Mouse (Mus musculus) kidney, embryonic 16.5 days (tissue): ENCODE data around the gene Bmpr2. TPM values are rescaled to one million over a fixed set of nuclear protein-coding genes. Genes with fewer than 3 reads are reported as not detected.
A peak's percentile ranks its signal among the peaks of the same experiment; 100 is the strongest.

ENCODE experiments used
- ATAC-seq: fragments of 200-750 bp; cut with Nextera tagmentation; 2 replicates; pipeline ENCODE4 v1.8.0; 2017; ENCODE audit warnings: moderate TSS enrichment; ENCODE audit not compliant: low FRiP score, low TSS enrichment
- H3K27ac ChIP-seq: fragments of 300-500 bp; sonication (generic); 2 replicates; pipeline ENCODE4 v1.5.1; 2014; ENCODE audit warnings: low read length
- H3K27me3 ChIP-seq: fragments of 300-500 bp; sonication (generic); 2 replicates; pipeline ENCODE4 v1.6.1; 2014; ENCODE audit warnings: low read length, control low read depth, mixed read lengths; ENCODE audit not compliant: insufficient read depth
- H3K36me3 ChIP-seq: fragments of 300-500 bp; sonication (generic); 2 replicates; pipeline ENCODE4 v1.6.1; 2014; ENCODE audit warnings: low read length, control low read depth, mixed read lengths; ENCODE audit not compliant: insufficient read depth
- H3K4me1 ChIP-seq: fragments of 300-500 bp; sonication (generic); 2 replicates; pipeline ENCODE4 v1.6.1; 2014; ENCODE audit warnings: low read length, control low read depth, mixed read lengths; ENCODE audit not compliant: insufficient read depth
- H3K4me2 ChIP-seq: fragments of 300-500 bp; sonication (generic); replicated peaks from 2 replicates; pipeline ENCODE4 v1.6.1; 2014; ENCODE audit warnings: low read depth, low read length
- H3K4me3 ChIP-seq: fragments of 300-500 bp; sonication (generic); 2 replicates; pipeline ENCODE4 v1.5.1; 2014; ENCODE audit warnings: mild to moderate bottlenecking, low read length
- H3K9ac ChIP-seq: fragments of 300-500 bp; sonication (generic); replicated peaks from 2 replicates; pipeline ENCODE4 v1.6.1; 2014; ENCODE audit warnings: low read length
- H3K9me3 ChIP-seq: fragments of 300-500 bp; sonication (generic); 2 replicates; pipeline ENCODE4 v1.6.1; 2016; ENCODE audit warnings: low read length, control low read depth
- WGBS: fragments of 180-500 bp; shearing (Covaris S2); extraction: QIAGEN DNeasy Blood & Tissue Kit; methylation state at CpG from one replicate; pipeline ENCODE4 v1.1.7; 2014; 5-methylcytosine and 5-hydroxymethylcytosine counted together
- polyA plus RNA-seq: library from polyadenylated mRNA; unstranded; fragments of >200 nt; fragmentation: Nextera tagmentation; extraction: Ambion mirVana; gene quantifications from 2 replicates; pipeline ENCODE4 v1.2.1, GENCODE M21; 2015

The Bmpr2 gene
- polyA plus RNA-seq, 1 experiment from 2014 or later, result 6.5 TPM

DNA sequence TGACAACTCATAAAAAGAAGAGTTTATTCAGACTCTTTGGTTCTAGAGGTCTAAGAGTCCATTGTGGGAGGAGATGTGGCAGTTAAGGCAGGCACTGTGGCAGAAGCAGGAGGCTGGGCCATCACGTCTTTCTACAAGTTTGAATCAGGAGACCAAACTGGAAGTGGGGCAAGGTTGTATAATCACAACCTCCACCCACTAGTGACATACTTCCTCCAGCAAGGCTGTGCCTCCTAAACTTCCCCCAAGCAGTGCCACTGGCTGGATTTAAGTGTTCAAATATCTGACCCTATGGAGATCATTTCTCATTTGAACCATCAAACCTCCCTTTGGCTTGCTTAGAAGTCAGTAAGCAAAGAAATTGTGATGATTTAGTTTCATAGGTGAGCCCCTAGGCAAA is 7.9 kb upstream of the Bmpr2 start:
- no peak overlapping the region for H3K4me3 ChIP-seq
- WGBS, result 56% methylated on average over 1 of the region's 1 CpGs
- H3K9ac ChIP-seq, result no peak overlapping the region
- no peak overlapping the region for H3K4me2 ChIP-seq
- no peaks in the 10 kb centered on the region for H3K36me3 ChIP-seq
- H3K27ac ChIP-seq, result no peak overlapping the region
- H3K4me1 ChIP-seq, result no peaks in the 10 kb centered on the region
- no peaks in the 10 kb centered on the region for H3K27me3 ChIP-seq
- H3K9me3 ChIP-seq, result no peaks in the 10 kb centered on the region
- ATAC-seq, result no peak

DNA sequence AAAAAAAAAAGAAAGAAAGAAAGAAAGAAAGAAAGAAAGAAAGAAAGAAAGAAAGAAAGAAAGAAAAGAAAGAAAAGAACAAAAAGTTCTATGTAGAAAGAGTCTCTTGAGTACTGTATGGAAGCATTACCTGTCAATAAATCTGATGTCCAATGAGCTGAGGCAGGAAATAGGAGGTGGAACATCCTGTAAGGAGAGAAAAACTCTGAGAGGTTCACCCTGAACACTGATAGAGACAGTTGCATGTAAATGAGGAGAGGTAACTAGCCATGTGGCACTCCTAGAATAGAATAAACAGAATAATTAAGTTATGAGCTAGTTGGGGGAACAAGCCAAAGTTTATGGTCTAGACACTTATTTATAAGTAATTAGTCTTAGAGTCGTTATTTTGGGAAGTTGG is 4.9 kb upstream of the Bmpr2 start:
- no peak for ATAC-seq
- WGBS, result 66% methylated on average over 1 of the region's 1 CpGs
- no peaks in the 10 kb centered on the region for H3K9me3 ChIP-seq
- H3K27ac ChIP-seq, result no peak overlapping the region
- peaks cover 6% of the 10 kb centered on the region; the same call in 1 of the 2 replicates for H3K4me1 ChIP-seq
- H3K4me2 ChIP-seq, result no peak overlapping the region
- H3K9ac ChIP-seq, result no peak overlapping the region
- H3K27me3 ChIP-seq, result no peaks in the 10 kb centered on the region
- H3K36me3 ChIP-seq, result no peaks in the 10 kb centered on the region
- no peak overlapping the region for H3K4me3 ChIP-seq

DNA sequence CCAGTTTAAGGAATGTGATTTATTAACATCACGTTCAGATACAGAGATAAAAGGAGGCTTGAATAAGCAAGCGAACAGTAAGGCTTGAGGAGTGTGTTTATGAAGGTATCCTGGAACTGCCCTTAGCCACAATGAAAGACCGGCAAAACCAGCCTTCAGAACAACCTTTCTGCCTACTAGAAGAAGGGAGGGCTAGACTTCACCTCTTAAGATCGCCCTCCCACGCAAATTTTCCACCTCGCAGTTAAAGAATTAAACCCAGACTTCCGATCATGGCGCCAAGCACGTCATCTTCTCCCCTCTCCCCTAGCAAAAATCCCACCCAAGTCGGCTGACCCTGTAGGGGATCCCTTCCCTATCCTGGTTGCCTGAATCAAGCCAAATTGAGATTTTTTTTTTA is 992 bp upstream of the Bmpr2 start:
- no peaks in the 10 kb centered on the region for H3K27me3 ChIP-seq
- 1% methylated on average over 10 of the region's 10 CpGs for WGBS
- no peak for ATAC-seq
- peaks cover 16% of the 10 kb centered on the region for H3K4me1 ChIP-seq
- H3K36me3 ChIP-seq, result no peaks in the 10 kb centered on the region
- H3K27ac ChIP-seq, result peak overlapping the region; percentile 99
- peak overlapping the region; percentile 89 for H3K4me2 ChIP-seq
- H3K4me3 ChIP-seq, result peak overlapping the region; percentile 73
- no peaks in the 10 kb centered on the region for H3K9me3 ChIP-seq
- H3K9ac ChIP-seq, result peak overlapping the region; percentile 98

DNA sequence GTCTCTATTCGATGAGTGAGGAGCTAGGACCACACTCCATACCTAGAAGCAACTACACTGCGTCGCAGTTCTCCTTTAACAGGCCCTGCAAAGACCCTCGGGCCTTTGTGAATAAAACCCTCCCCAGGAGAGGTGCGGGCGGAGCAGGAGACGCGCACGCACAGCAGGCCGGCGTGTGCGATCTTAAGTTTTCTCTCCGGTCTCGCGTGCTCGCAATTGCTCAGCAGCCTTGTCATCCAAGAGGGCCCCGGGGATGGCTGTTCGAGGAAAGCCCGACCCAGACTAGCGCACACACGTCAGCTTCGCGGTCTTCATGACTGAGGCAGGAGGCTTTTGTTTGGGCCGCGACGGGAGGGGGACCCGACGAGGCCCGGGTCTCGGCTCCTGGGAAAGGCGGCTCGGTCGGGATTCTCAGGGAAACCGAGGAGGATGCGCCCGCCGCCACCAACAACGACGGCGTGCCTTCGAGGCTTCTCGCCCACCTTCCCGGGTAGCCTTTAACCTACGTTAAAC is 493 bp upstream of the Bmpr2 start:
- Histone ChIP-seq H3K9me3 (no peaks in the 10 kb centered on the region), H3K27ac (peak overlapping the region; percentile 99), H3K36me3 (no peaks in the 10 kb centered on the region), H3K4me2 (peak overlapping the region; percentile 89), H3K4me3 (peak overlapping the region; percentile 73), H3K4me1 (peaks cover 16% of the 10 kb centered on the region), H3K9ac (peak overlapping the region; percentile 98), H3K27me3 (no peaks in the 10 kb centered on the region)
- WGBS, result under 1% methylated on average over 44 of the region's 44 CpGs
- ATAC-seq, result peak; percentile 50

DNA sequence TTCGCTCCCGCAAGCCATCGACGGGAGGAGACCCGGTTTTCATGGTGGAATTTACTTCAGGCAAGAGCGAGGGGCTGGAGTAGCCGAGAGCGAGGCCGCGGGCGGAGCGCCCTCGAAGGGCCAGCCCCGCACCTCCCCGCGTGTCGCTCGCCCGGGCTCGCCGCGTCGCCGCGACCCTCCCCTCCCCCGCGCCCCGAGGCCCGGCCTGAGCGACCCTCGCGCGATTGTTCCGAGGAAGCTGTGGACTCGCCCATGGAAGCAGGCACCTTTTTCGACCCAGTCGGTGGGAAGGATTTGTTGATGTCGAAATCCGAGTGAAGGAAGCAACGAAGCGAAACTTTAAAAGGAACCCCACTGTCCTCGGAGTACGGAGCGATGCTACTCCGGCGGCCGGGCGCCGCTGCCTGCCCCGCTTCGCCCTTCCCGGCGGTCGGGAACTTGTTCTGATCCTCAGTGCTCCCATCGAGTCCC is 616 bp downstream of the Bmpr2 start:
- no peaks in the 10 kb centered on the region for H3K27me3 ChIP-seq
- H3K4me1 ChIP-seq, result peaks cover 16% of the 10 kb centered on the region
- peak overlapping the region; percentile 89 for H3K4me2 ChIP-seq
- peak overlapping the region; percentile 99 for H3K27ac ChIP-seq
- H3K9me3 ChIP-seq, result no peaks in the 10 kb centered on the region
- H3K36me3 ChIP-seq, result no peaks in the 10 kb centered on the region
- H3K9ac ChIP-seq, result peak overlapping the region; percentile 98
- H3K4me3 ChIP-seq, result peak overlapping the region; percentile 73
- ATAC-seq, result peak; percentile 69
- WGBS, result under 1% methylated on average over 53 of the region's 55 CpGs

DNA sequence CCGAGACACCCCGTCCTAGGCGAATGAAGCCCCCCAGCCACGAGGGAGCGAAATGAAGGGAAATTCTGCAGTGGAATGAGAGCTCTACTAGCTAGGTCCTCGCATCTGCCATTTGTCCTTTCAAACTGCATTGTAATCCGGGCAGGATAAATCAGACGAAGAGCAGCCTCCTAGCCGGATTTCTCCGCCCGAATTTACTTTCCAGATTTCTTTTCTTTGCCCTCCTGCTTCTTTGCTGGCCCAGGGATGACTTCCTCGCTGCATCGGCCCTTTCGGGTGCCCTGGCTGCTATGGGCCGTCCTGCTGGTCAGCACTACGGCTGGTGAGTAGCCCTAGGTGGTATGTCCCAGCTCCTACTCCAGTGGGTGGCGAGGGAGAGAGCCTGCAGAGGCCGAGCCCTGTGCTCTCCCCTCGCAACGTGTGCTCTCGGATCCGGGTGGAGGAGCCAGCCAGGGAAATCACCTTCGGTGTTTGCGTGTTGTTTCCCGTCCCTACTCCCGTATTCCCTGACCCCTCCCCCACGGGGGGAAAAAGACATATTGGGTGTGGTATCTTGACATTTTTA is 1.3 kb downstream of the Bmpr2 start:
- peak overlapping the region; percentile 73 for H3K4me3 ChIP-seq
- H3K9ac ChIP-seq, result peak overlapping the region; percentile 98
- H3K27ac ChIP-seq, result peak overlapping the region; percentile 99
- H3K4me2 ChIP-seq, result peak overlapping the region; percentile 89
- H3K4me1 ChIP-seq, result peaks cover 16% of the 10 kb centered on the region
- under 1% methylated on average over 27 of the region's 27 CpGs for WGBS
- no peaks in the 10 kb centered on the region for H3K36me3 ChIP-seq
- no peaks in the 10 kb centered on the region for H3K9me3 ChIP-seq
- H3K27me3 ChIP-seq, result no peaks in the 10 kb centered on the region
- 0 out of 2 replicates have a peak, but pooled peaks have one; percentile 33 for ATAC-seq

DNA sequence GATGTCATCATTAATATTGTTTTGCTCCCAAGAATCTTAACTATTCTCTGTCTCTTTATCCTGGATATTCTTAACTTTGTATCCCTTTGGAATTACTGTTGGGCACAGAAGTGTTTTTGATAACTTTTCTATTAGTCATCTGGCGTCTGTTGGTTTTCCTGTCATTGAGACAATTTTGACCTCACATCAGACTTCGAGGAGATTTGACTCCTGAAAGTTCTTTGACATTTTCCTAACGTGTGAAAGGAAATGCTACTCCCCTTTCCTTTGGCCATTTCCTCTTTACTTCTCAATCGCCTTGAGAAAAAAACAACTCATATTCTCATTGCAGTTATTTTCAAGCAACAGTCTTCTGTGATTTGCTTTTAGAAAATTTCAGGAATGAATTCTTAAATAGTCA is 2.1 kb downstream of the Bmpr2 start:
- WGBS, result under 1% methylated on average over 4 of the region's 4 CpGs
- peaks cover 16% of the 10 kb centered on the region for H3K4me1 ChIP-seq
- peak overlapping the region; percentile 51 for H3K4me3 ChIP-seq
- no peak overlapping the region for H3K27ac ChIP-seq
- no peak for ATAC-seq
- no peaks in the 10 kb centered on the region for H3K27me3 ChIP-seq
- peak overlapping the region; percentile 35; the same call in 1 of the 2 replicates for H3K9ac ChIP-seq
- no peaks in the 10 kb centered on the region for H3K9me3 ChIP-seq
- peak overlapping the region; percentile 70 for H3K4me2 ChIP-seq
- no peaks in the 10 kb centered on the region for H3K36me3 ChIP-seq

DNA sequence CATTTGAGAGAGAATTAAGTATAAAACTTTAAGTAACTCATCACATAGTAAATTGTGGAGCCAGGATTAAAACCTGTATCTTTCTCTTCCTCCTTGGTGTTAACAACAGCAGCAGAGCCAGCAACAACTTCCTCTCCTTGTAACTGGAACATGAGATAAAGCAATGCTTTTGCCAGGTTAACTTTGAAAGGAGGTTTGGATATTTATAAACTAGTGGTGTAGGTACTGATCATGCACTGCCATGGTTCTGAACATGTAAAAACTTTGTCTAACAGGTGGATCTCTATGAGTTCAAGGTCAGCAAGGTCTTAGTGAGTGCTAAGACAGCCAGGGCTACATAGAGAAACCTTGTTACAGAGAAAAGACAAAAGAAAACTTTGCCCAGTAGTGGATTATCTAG is 3.4 kb downstream of the Bmpr2 start:
- Histone ChIP-seq H3K36me3 (no peaks in the 10 kb centered on the region), H3K4me1 (peaks cover 26% of the 10 kb centered on the region), H3K9ac (peak overlapping the region; percentile 28), H3K4me3 (peak overlapping the region; percentile 37), H3K9me3 (no peaks in the 10 kb centered on the region), H3K4me2 (peak overlapping the region; percentile 54), H3K27me3 (no peaks in the 10 kb centered on the region), H3K27ac (no peak overlapping the region)
- ATAC-seq, result no peak

DNA sequence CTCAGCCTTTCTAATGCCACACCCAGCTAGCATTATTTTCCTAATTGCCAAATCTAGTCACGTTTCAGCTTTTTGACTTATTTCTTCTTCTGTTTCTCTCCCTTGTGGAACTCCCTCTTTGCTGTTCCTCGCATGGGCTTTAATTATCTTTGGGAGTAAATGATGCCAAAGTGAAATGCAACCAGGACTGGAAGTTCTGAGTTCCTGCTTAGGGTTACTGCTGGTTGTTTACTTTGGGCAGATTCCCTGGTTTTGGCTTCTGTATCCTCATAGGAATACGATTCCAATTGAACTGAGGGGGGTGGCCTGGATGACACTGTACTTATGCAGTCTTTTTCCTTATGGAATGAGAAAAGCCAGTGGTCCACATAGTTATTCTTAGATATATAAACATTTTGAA is 8.7 kb downstream of the Bmpr2 start:
- no peak for ATAC-seq
- H3K9ac ChIP-seq, result no peak overlapping the region
- H3K27ac ChIP-seq, result no peak overlapping the region
- peaks cover 20% of the 10 kb centered on the region for H3K4me1 ChIP-seq
- WGBS, result 19% methylated on average over 3 of the region's 3 CpGs
- H3K27me3 ChIP-seq, result no peaks in the 10 kb centered on the region
- no peaks in the 10 kb centered on the region for H3K9me3 ChIP-seq
- no peak overlapping the region for H3K4me3 ChIP-seq
- H3K36me3 ChIP-seq, result no peaks in the 10 kb centered on the region
- H3K4me2 ChIP-seq, result no peak overlapping the region

DNA sequence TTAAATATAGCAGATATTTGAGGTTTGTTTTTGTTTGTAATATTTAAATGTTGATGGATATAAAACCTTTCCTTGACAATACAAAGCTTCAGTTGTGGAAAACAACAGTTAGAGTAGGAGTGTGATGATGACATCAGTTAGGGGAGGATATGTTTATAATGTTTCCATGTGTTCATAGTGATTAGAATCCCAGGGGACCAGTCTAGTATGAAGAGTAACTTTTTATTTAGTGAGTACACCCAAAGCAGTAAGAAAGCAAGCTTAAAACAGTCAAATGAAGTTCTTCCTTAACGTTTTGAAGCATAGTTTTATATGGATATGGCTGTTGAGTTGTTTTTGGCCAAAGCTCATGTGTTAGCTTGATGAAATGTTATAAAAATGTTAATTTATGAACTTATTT is 17.9 kb downstream of the Bmpr2 start:
- no peaks in the 10 kb centered on the region for H3K4me1 ChIP-seq
- no peak overlapping the region for H3K4me2 ChIP-seq
- H3K9me3 ChIP-seq, result no peaks in the 10 kb centered on the region
- no peak for ATAC-seq
- no peaks in the 10 kb centered on the region; the same call in 1 of the 2 replicates for H3K36me3 ChIP-seq
- H3K9ac ChIP-seq, result no peak overlapping the region
- H3K27ac ChIP-seq, result no peak overlapping the region
- WGBS, result 65% methylated on average over 1 of the region's 1 CpGs
- H3K4me3 ChIP-seq, result no peak overlapping the region
- no peaks in the 10 kb centered on the region for H3K27me3 ChIP-seq
